Comparison of ENCODE assay signal across 8 mouse cellular contexts in genomic region chr2:8676546-8676945, GRCm38 (mm10).
DNase-seq lines count a peak whose midpoint lies in the region; ATAC-seq and TF ChIP-seq lines count a peak whose summit lies in the region.

No protein-coding gene starts in this region.

- no peaks in the 10 kb centered on the region for H3K36me3 ChIP-seq in lung, embryonic 14.5 days (ENCODE audit: insufficient read depth)
- no peaks in the 10 kb centered on the region for H3K36me3 ChIP-seq in splenic B cell, adult 2 months (ENCODE audit: control insufficient read depth, insufficient read depth, low read length, poor library complexity, severe bottlenecking)

- no peak overlapping the region for H3K4me3 ChIP-seq in lung, embryonic 14.5 days (ENCODE audit: low read depth, low read length)
- H3K4me3 ChIP-seq in layer of hippocampus, adult 2 months, result no peak overlapping the region

- H3K9me3 ChIP-seq in lung, embryonic 14.5 days (ENCODE audit: low read depth, low read length), result no peaks in the 10 kb centered on the region

- no peak overlapping the region for H3K4me2 ChIP-seq in lung, embryonic 14.5 days

- H3K27ac ChIP-seq in lung, embryonic 14.5 days (ENCODE audit: low read depth), result no peak overlapping the region
- no peak overlapping the region for H3K27ac ChIP-seq in layer of hippocampus, adult 2 months

- DNase-seq in cerebellum, postnatal 10 days, result peak; percentile 23 to 56
- DNase-seq in cerebellum, adult 11-12 months, result no peak
- peak; percentile 55 for DNase-seq in lung, embryonic 14.5 days
- DNase-seq in lung, postnatal 25 days (ENCODE audit: low spot score), result no peak
- DNase-seq in adipocyte (ENCODE audit: low spot score), result peak; percentile 32
- peak; percentile 9 to 48 for DNase-seq in layer of hippocampus, adult 2 months (ENCODE audit: low spot score in 2 of 2)
- DNase-seq in splenic B cell, adult 2 months (ENCODE audit: low read depth, low spot score), result peak; percentile 5

- H3K27me3 ChIP-seq in lung, embryonic 14.5 days (ENCODE audit: insufficient read depth, low read length), result no peaks in the 10 kb centered on the region
- H3K27me3 ChIP-seq in splenic B cell, adult 2 months (ENCODE audit: control insufficient read depth, insufficient read depth, low read length, poor library complexity, severe bottlenecking), result no peaks in the 10 kb centered on the region

- no peak for ATAC-seq in lung, embryonic 14.5 days (ENCODE audit: insufficient read depth)
- no peak for ATAC-seq in activated CD4-positive, CD25-positive, alpha-beta regulatory T cell, adult 4 months

- no peak overlapping the region for H3K9ac ChIP-seq in lung, embryonic 14.5 days

- TF ChIP-seq CTCF in lung, embryonic 14.5 days (IDR thresholded peaks at IDR 0.05; ENCODE audit: low read depth), result peak; percentile 70
- TF ChIP-seq CTCF in layer of hippocampus, adult 2 months (conservative IDR thresholded peaks at IDR 0.05), result peak; percentile 92

- H3K4me1 ChIP-seq in lung, embryonic 14.5 days (ENCODE audit: insufficient read depth), result no peaks in the 10 kb centered on the region

- 8% methylated on average over 4 of the region's 4 CpGs for WGBS in lung, embryonic 14.5 days

Comparison
In these comparisons a context has a peak if more than half of its experiments do, and no peak if none do; other contexts are left out.
1. DNase-seq: peak in cerebellum, postnatal 10 days (2 of 2), lung, embryonic 14.5 days (single experiment), adipocyte (single experiment), layer of hippocampus, adult 2 months (2 of 2) and splenic B cell, adult 2 months (single experiment); none in cerebellum, adult 11-12 months (single experiment) and lung, postnatal 25 days (single experiment).